14 mouse cellular contexts compared by ENCODE assay signal in the genomic region with DNA sequence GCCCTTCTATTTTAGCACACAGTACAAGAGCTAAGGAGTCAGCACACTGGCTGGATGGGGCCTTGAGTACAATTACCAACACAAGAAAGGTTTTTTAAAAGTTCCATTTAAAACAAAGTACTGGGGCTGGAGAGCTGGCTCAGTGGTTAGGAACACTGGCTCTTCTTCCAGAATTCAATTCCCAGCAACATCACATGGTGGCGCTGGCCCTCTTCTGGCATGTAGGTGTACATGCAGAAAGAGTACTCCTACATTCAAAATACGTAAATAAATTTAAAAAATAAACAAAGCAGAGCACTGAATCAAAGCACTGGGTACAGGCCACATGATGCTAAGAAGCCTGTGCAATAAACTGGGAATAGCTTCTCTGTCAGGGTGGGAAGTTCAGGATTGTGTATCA. TPM values are rescaled to one million over a fixed set of nuclear protein-coding genes. Genes with fewer than 3 reads are reported as not detected.
DNase-seq lines count a peak whose midpoint lies in the region; ATAC-seq and TF ChIP-seq lines count a peak whose summit lies in the region.
"Had no signal": no experiment of that assay in that cellular context is flagged by ENCODE, and none has a peak within 500 bp of the region (broad histone marks: within the 10 kb centered on the region; RNA-seq: fewer than 3 reads in every experiment).

No protein-coding gene starts in this region.

- TF ChIP-seq EP300 in ES-Bruce4 (IDR thresholded peaks at IDR 0.05; ENCODE audit: insufficient read depth, low read depth, low read length): no peak

- no peak overlapping the region for H3K27ac ChIP-seq in kidney, embryonic 14.5 days (ENCODE audit: low read depth, low read length)
- H3K27ac ChIP-seq in ES-Bruce4 (ENCODE audit: insufficient read depth, low read length): no peak overlapping the region
- H3K27ac ChIP-seq: embryonic facial prominence, embryonic 12.5 days had no signal

- no peak overlapping the region for H3K4me2 ChIP-seq in kidney, embryonic 14.5 days (replicated peaks; ENCODE audit: low read depth, low read length)
- H3K4me2 ChIP-seq: embryonic facial prominence, embryonic 12.5 days had no signal

- DNase-seq in kidney, postnatal 4 days: peak; percentile 8 to 10
- DNase-seq in CD4-positive, CD25-positive, alpha-beta regulatory T cell, adult 2 months (ENCODE audit: low read depth, low spot score): peak; percentile 28
- no peak for DNase-seq in left cerebral cortex, postnatal 25 days (ENCODE audit: low spot score in 2 of 2)
- DNase-seq in left cerebral cortex, adult 11 months (ENCODE audit: low spot score): no peak
- DNase-seq: cerebellum, adult 11-12 months; kidney, postnatal 14 days; lung, adult 18-20 months; midbrain, embryonic 14.5 days; right cerebral cortex, postnatal 4 days had no signal

- no peak for TF ChIP-seq POLR2A in ES-Bruce4 (IDR thresholded peaks at IDR 0.05; ENCODE audit: insufficient read depth, low read length)

- H3K9ac ChIP-seq in kidney, embryonic 14.5 days (ENCODE audit: low read depth, low read length): no peak overlapping the region
- no peak overlapping the region for H3K9ac ChIP-seq in ES-Bruce4 (ENCODE audit: low read depth, poor library complexity, severe bottlenecking)
- H3K9ac ChIP-seq: embryonic facial prominence, embryonic 12.5 days had no signal

- no peak overlapping the region for H3K4me3 ChIP-seq in kidney, embryonic 14.5 days (ENCODE audit: low read length)
- H3K4me3 ChIP-seq in ES-Bruce4 (ENCODE audit: low read depth, low read length): no peak overlapping the region
- H3K4me3 ChIP-seq: embryonic facial prominence, embryonic 12.5 days had no signal

- no peak for ATAC-seq in kidney, embryonic 14.5 days (ENCODE audit: low FRiP score, low TSS enrichment)
- peak; percentile 42; the same call in 1 of the 2 replicates for ATAC-seq in common myeloid progenitor, adult 5-6 weeks (replicated peaks; ENCODE audit: low read depth, poor library complexity, severe bottlenecking)
- ATAC-seq: forebrain, embryonic 14.5 days had no signal

- H3K27me3 ChIP-seq in kidney, embryonic 14.5 days (ENCODE audit: control insufficient read depth, insufficient read depth, low read length): no peaks in the 10 kb centered on the region
- no peaks in the 10 kb centered on the region for H3K27me3 ChIP-seq in ES-Bruce4 (ENCODE audit: control insufficient read depth, insufficient read depth, low read length, poor library complexity, severe bottlenecking)
- H3K27me3 ChIP-seq: embryonic facial prominence, embryonic 12.5 days had no signal

- peaks cover 70% of the 10 kb centered on the region for H3K36me3 ChIP-seq in kidney, embryonic 14.5 days (ENCODE audit: control insufficient read depth, insufficient read depth, low read length)
- no peaks in the 10 kb centered on the region for H3K36me3 ChIP-seq in ES-Bruce4 (ENCODE audit: control insufficient read depth, insufficient read depth, low read length, poor library complexity, severe bottlenecking)

- H3K4me1 ChIP-seq in kidney, embryonic 14.5 days (ENCODE audit: control insufficient read depth, insufficient read depth, low read length): no peaks in the 10 kb centered on the region
- no peaks in the 10 kb centered on the region for H3K4me1 ChIP-seq in ES-Bruce4 (ENCODE audit: control insufficient read depth, insufficient read depth, low read length)
- H3K4me1 ChIP-seq: embryonic facial prominence, embryonic 12.5 days had no signal

- no peaks in the 10 kb centered on the region for H3K9me3 ChIP-seq in kidney, embryonic 14.5 days (ENCODE audit: control insufficient read depth, low read length)
- H3K9me3 ChIP-seq in ES-Bruce4 (replicated peaks; ENCODE audit: control insufficient read depth, insufficient read depth, low read length, poor library complexity, severe bottlenecking): no peaks in the 10 kb centered on the region
- H3K9me3 ChIP-seq: embryonic facial prominence, embryonic 12.5 days had no signal

- intact Hi-C loops in left cerebral cortex, postnatal 25 days (cut with DNase I): no loop called here

- WGBS in kidney, embryonic 14.5 days: 82% methylated on average over 2 of the region's 2 CpGs

- TF ChIP-seq CTCF in ES-Bruce4 (IDR thresholded peaks at IDR 0.05; ENCODE audit: low read depth, low read length): peak; percentile 7

RNA-seq across cellular contexts. Expression of a gene that starts 34.9 kb away (rescaled TPM):
- 46.5 and 82.8 TPM in 2 replicates for polyA plus RNA-seq in kidney, embryonic 14.5 days (2014; fragmentation: Nextera tagmentation; extraction: Ambion mirVana)
- 68.6 and 79.0 TPM in 2 replicates for polyA plus RNA-seq in ES-Bruce4 (2011; ENCODE audit: insufficient read depth, insufficient read length, low read depth, missing spikeins)
- 19.0 and 21.7 TPM in 2 replicates for total RNA-seq in common myeloid progenitor, adult 5-6 weeks (2017)
- total RNA-seq in left cerebral cortex, postnatal 25 days (2021): 100 to 1,000 TPM; 104 to 108 TPM

RNA-seq across cellular contexts. Expression of a gene that starts 36.2 kb away (rescaled TPM):
- polyA plus RNA-seq in kidney, embryonic 14.5 days (2014; fragmentation: Nextera tagmentation; extraction: Ambion mirVana): 28.1 and 29.7 TPM in 2 replicates
- polyA plus RNA-seq in ES-Bruce4 (2011; ENCODE audit: insufficient read depth, insufficient read length, low read depth, missing spikeins): 27.8 and 31.1 TPM in 2 replicates
- 20.3 and 20.6 TPM in 2 replicates for total RNA-seq in common myeloid progenitor, adult 5-6 weeks (2017)
- total RNA-seq in left cerebral cortex, postnatal 25 days (2021): 1 to 10 TPM; 8.7 to 8.9 TPM

Comparison
In these comparisons a context has a peak if more than half of its experiments do, and no peak if none do; other contexts are left out.
1. DNase-seq: peak in kidney, postnatal 4 days (2 of 2) and CD4-positive, CD25-positive, alpha-beta regulatory T cell, adult 2 months (single experiment); none in left cerebral cortex, postnatal 25 days (0 of 2) and left cerebral cortex, adult 11 months (single experiment).